7 mouse cellular contexts compared by ENCODE assay signal in genomic region chr3:129830626-129831025, GRCm38 (mm10). TPM values are rescaled to one million over a fixed set of nuclear protein-coding genes. Genes with fewer than 3 reads are reported as not detected.
DNase-seq lines count a peak whose midpoint lies in the region; ATAC-seq and TF ChIP-seq lines count a peak whose summit lies in the region.

No protein-coding gene starts in this region.

- H3K4me3 ChIP-seq in cortical plate, adult 2 months (ENCODE audit: insufficient read depth, low read length), result peak overlapping the region; percentile 69
- H3K4me3 ChIP-seq in hindbrain, embryonic 12.5 days, result peak overlapping the region; percentile 90
- peak overlapping the region; percentile 82 for H3K4me3 ChIP-seq in liver, postnatal 0 days (ENCODE audit: low read depth, low read length)
- peak overlapping the region; percentile 84 for H3K4me3 ChIP-seq in olfactory bulb, adult 2 months (ENCODE audit: insufficient read depth, low read depth, low read length)

- TF ChIP-seq CTCF in cortical plate, adult 2 months (IDR thresholded peaks at IDR 0.05; ENCODE audit: extremely low read depth, insufficient read depth, low read length), result no peak
- no peak for TF ChIP-seq CTCF in liver, postnatal 0 days (IDR thresholded peaks at IDR 0.05; ENCODE audit: low read depth)
- TF ChIP-seq CTCF in olfactory bulb, adult 2 months (IDR thresholded peaks at IDR 0.05; ENCODE audit: insufficient read depth, low read depth, low read length), result no peak

- H3K36me3 ChIP-seq in hindbrain, embryonic 12.5 days, result peaks cover 10% of the 10 kb centered on the region; the same call in 1 of the 2 replicates
- H3K36me3 ChIP-seq in liver, postnatal 0 days (replicated peaks; ENCODE audit: insufficient read depth, low read length), result peaks cover 6% of the 10 kb centered on the region; the same call in 1 of the 2 replicates

- no peak for TF ChIP-seq EP300 in liver, postnatal 0 days (IDR thresholded peaks at IDR 0.05; ENCODE audit: low read depth)

- no peaks in the 10 kb centered on the region for H3K27me3 ChIP-seq in hindbrain, embryonic 12.5 days
- H3K27me3 ChIP-seq in liver, postnatal 0 days (ENCODE audit: insufficient read depth, low read length), result no peaks in the 10 kb centered on the region

- no peak for ATAC-seq in hindbrain, embryonic 12.5 days (ENCODE audit: low FRiP score)
- ATAC-seq in liver, postnatal 0 days, result peak; percentile 18

- under 1% methylated on average over 45 of the region's 45 CpGs for WGBS in hindbrain, embryonic 12.5 days
- 1% methylated on average over 40 of the region's 45 CpGs for WGBS in liver, postnatal 0 days (ENCODE audit: insufficient replicate concordance)
- under 1% methylated on average over 45 of the region's 45 CpGs for WGBS in olfactory bulb, adult 2 months

- no peaks in the 10 kb centered on the region for H3K9me3 ChIP-seq in hindbrain, embryonic 12.5 days (replicated peaks)
- no peaks in the 10 kb centered on the region for H3K9me3 ChIP-seq in liver, postnatal 0 days (ENCODE audit: low read length)

- TF ChIP-seq POLR2A in cortical plate, adult 2 months (IDR thresholded peaks at IDR 0.05; ENCODE audit: extremely low read depth, insufficient read depth, low read length), result no peak
- no peak for TF ChIP-seq POLR2A in olfactory bulb, adult 2 months (IDR thresholded peaks at IDR 0.05; ENCODE audit: insufficient read depth, low read depth, low read length)

- peak overlapping the region; percentile 76 for H3K9ac ChIP-seq in hindbrain, embryonic 12.5 days
- peak overlapping the region; percentile 74 for H3K9ac ChIP-seq in liver, postnatal 0 days (replicated peaks)

- peak; percentile 45 for DNase-seq in right cerebral cortex, postnatal 14 days
- DNase-seq in right cerebral cortex, adult 18-20 months, result no peak
- peak; percentile 63 for DNase-seq in liver, postnatal 0 days
- DNase-seq in layer of hippocampus, postnatal 14 days (ENCODE audit: low spot score in 2 of 2), result no peak

- H3K27ac ChIP-seq in cortical plate, adult 2 months (ENCODE audit: insufficient read depth, low read length), result 0 out of 2 replicates have a peak overlapping the region, but pooled peaks have one; percentile 6
- H3K27ac ChIP-seq in hindbrain, embryonic 12.5 days, result peak overlapping the region; percentile 93
- peak overlapping the region; percentile 83 for H3K27ac ChIP-seq in liver, postnatal 0 days (ENCODE audit: low read depth)
- peak overlapping the region; percentile 73; the same call in 1 of the 2 replicates for H3K27ac ChIP-seq in olfactory bulb, adult 2 months (ENCODE audit: insufficient read depth, low read depth, low read length)

- H3K4me1 ChIP-seq in cortical plate, adult 2 months (ENCODE audit: control insufficient read depth, insufficient read depth, low read length), result peaks cover 6% of the 10 kb centered on the region
- peaks cover 9% of the 10 kb centered on the region for H3K4me1 ChIP-seq in hindbrain, embryonic 12.5 days
- peaks cover 23% of the 10 kb centered on the region for H3K4me1 ChIP-seq in liver, postnatal 0 days (ENCODE audit: insufficient read depth)
- H3K4me1 ChIP-seq in olfactory bulb, adult 2 months (ENCODE audit: control insufficient read depth, insufficient read depth, low read length), result peaks cover 2% of the 10 kb centered on the region; the same call in 1 of the 2 replicates

- H3K4me2 ChIP-seq in hindbrain, embryonic 12.5 days (replicated peaks), result peak overlapping the region; percentile 64
- H3K4me2 ChIP-seq in liver, postnatal 0 days (ENCODE audit: low read depth, low read length), result peak overlapping the region; percentile 88

RNA-seq across cellular contexts. Expression of gene Gar1, which starts 0.6 kb away (rescaled TPM):
- polyA plus RNA-seq in cortical plate, adult 2 months (2012; rRNA removed), result 50.9 and 51.4 TPM in 2 replicates
- polyA plus RNA-seq in hindbrain, embryonic 12.5 days (2016; fragmentation: Nextera tagmentation; extraction: Ambion mirVana), result 77.1 and 80.8 TPM in 2 replicates
- 23.2 and 25.7 TPM in 2 replicates for polyA plus RNA-seq in liver, postnatal 0 days (2015; fragmentation: Nextera tagmentation; extraction: Ambion mirVana)
- polyA plus RNA-seq in olfactory bulb, adult 2 months (2012; ENCODE audit: insufficient read depth, insufficient read length, low replicate concordance, missing spikeins), result not detected in 2 replicates
- 10 to 100 TPM; 45.3 to 50.9 TPM for total RNA-seq in layer of hippocampus, postnatal 14 days (2021)

RNA-seq across cellular contexts. Expression of gene Cfi, which starts 5.1 kb away (rescaled TPM):
- 0.04 TPM in 1 of 2 replicates, not detected in the other for polyA plus RNA-seq in cortical plate, adult 2 months (2012; rRNA removed)
- 0.53 and 0.92 TPM in 2 replicates for polyA plus RNA-seq in hindbrain, embryonic 12.5 days (2016; fragmentation: Nextera tagmentation; extraction: Ambion mirVana)
- polyA plus RNA-seq in liver, postnatal 0 days (2015; fragmentation: Nextera tagmentation; extraction: Ambion mirVana), result 444 and 454 TPM in 2 replicates
- not detected in 2 replicates for polyA plus RNA-seq in olfactory bulb, adult 2 months (2012; ENCODE audit: insufficient read depth, insufficient read length, low replicate concordance, missing spikeins)
- not detected for total RNA-seq in layer of hippocampus, postnatal 14 days (2021)

RNA-seq across cellular contexts. Expression of gene Rrh, which starts 8.2 kb away (rescaled TPM):
- polyA plus RNA-seq in cortical plate, adult 2 months (2012; rRNA removed), result 0.42 and 0.55 TPM in 2 replicates
- 0.26 TPM in 1 of 2 replicates, not detected in the other for polyA plus RNA-seq in hindbrain, embryonic 12.5 days (2016; fragmentation: Nextera tagmentation; extraction: Ambion mirVana)
- polyA plus RNA-seq in liver, postnatal 0 days (2015; fragmentation: Nextera tagmentation; extraction: Ambion mirVana), result not detected in 2 replicates
- not detected in 2 replicates for polyA plus RNA-seq in olfactory bulb, adult 2 months (2012; ENCODE audit: insufficient read depth, insufficient read length, low replicate concordance, missing spikeins)
- total RNA-seq in layer of hippocampus, postnatal 14 days (2021), result under 1 TPM; 0.62 to 0.93 TPM

RNA-seq across cellular contexts. Expression of gene Lrit3, which starts 26.8 kb away (rescaled TPM):
- 0.10 and 0.11 TPM in 2 replicates for polyA plus RNA-seq in cortical plate, adult 2 months (2012; rRNA removed)
- polyA plus RNA-seq in hindbrain, embryonic 12.5 days (2016; fragmentation: Nextera tagmentation; extraction: Ambion mirVana), result not detected in 2 replicates
- not detected in 2 replicates for polyA plus RNA-seq in liver, postnatal 0 days (2015; fragmentation: Nextera tagmentation; extraction: Ambion mirVana)
- polyA plus RNA-seq in olfactory bulb, adult 2 months (2012; ENCODE audit: insufficient read depth, insufficient read length, low replicate concordance, missing spikeins), result not detected in 2 replicates
- total RNA-seq in layer of hippocampus, postnatal 14 days (2021), result not detected

RNA-seq across cellular contexts. Expression of gene Pla2g12a, which starts 47.8 kb away (rescaled TPM):
- polyA plus RNA-seq in cortical plate, adult 2 months (2012; rRNA removed), result 27.9 and 29.0 TPM in 2 replicates
- 21.9 and 25.5 TPM in 2 replicates for polyA plus RNA-seq in hindbrain, embryonic 12.5 days (2016; fragmentation: Nextera tagmentation; extraction: Ambion mirVana)
- 58.4 and 61.3 TPM in 2 replicates for polyA plus RNA-seq in liver, postnatal 0 days (2015; fragmentation: Nextera tagmentation; extraction: Ambion mirVana)
- polyA plus RNA-seq in olfactory bulb, adult 2 months (2012; ENCODE audit: insufficient read depth, insufficient read length, low replicate concordance, missing spikeins), result not detected in 2 replicates
- total RNA-seq in layer of hippocampus, postnatal 14 days (2021), result 10 to 100 TPM; 21.4 to 23.6 TPM

Comparison
In these comparisons a context has a peak if more than half of its experiments do, and no peak if none do; other contexts are left out.
1. DNase-seq: peak in right cerebral cortex, postnatal 14 days (single experiment) and liver, postnatal 0 days (single experiment); none in right cerebral cortex, adult 18-20 months (single experiment) and layer of hippocampus, postnatal 14 days (0 of 2).
2. H3K27ac ChIP-seq: peak in every context shown above with its lines; median percentile 93 in hindbrain, embryonic 12.5 days; 83 in liver, postnatal 0 days; 73 in olfactory bulb, adult 2 months; 6 in cortical plate, adult 2 months.
3. RNA of gene Gar1, which starts 0.6 kb away (polyA plus RNA-seq): 77.1 to 80.8 TPM in hindbrain, embryonic 12.5 days, 50.9 to 51.4 TPM in cortical plate, adult 2 months and 23.2 to 25.7 TPM in liver, postnatal 0 days; not detected in olfactory bulb, adult 2 months; every median in the first group is over 10 times any median in the second.
4. RNA of gene Cfi, which starts 5.1 kb away (polyA plus RNA-seq): 444 to 454 TPM in liver, postnatal 0 days; 0.53 to 0.92 TPM in hindbrain, embryonic 12.5 days, 0.04 TPM in cortical plate, adult 2 months and not detected in olfactory bulb, adult 2 months; every median in the first group is over 100 times any median in the second.
5. Peak in every context shown above with its lines, with median percentiles within 50 percentile points of each other: H3K4me3 ChIP-seq.